Mouse (Mus musculus) spleen, adult 2 months (tissue): ENCODE results near the gene Tlr6.

ENCODE experiments used
- CTCF ChIP-seq: fragments of 200-500 bp; IDR thresholded peaks from 2 replicates; pipeline ENCODE4 v1.5.1; 2011; ENCODE audit warnings: mild to moderate bottlenecking, inconsistent platforms; ENCODE audit not compliant: insufficient read depth, insufficient read length, insufficient replicate concordance; ENCODE audit errors: extremely low read depth
- POLR2A ChIP-seq: fragments of 200-500 bp; IDR thresholded peaks from 2 replicates; pipeline ENCODE4 v1.6.1; 2011; ENCODE audit warnings: low read depth, low read length, inconsistent platforms

DNA sequence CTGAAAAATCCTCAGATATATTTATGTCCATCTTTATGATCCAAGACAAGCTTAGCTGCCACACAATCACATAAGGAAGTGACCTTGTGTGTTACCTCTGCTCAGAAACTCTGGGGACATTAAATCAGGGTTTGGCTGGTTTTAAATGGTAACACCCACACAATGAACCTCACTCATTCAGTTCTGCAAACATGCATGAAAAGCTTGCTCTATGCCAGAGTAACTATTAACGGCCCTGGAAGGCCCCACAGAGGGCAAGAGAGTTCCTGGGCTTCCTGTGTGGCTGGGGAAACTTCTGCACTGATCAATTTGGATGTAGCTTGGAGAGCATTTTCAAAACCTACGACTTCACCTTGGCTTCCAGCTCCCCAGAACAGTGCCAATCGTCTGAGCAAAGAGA is 27.7 kb downstream of the Tlr6 start:
- TF ChIP-seq CTCF (no peak), POLR2A (no peak)
